Mouse (Mus musculus) midbrain, embryonic 15.5 days (tissue): Measurements from ENCODE around the gene Hrk. TPM values are rescaled to one million over a fixed set of nuclear protein-coding genes. Genes with fewer than 3 reads are reported as not detected.

ENCODE experiments used
- ATAC-seq: fragments of 200-750 bp; cut with Nextera tagmentation; replicated peaks from 2 replicates; pipeline ENCODE4 v1.8.0; 2017; ENCODE audit warnings: moderate TSS enrichment
- H3K27ac ChIP-seq: fragments of 300-500 bp; sonication (generic); 2 replicates; pipeline ENCODE4 v1.5.1; 2015; ENCODE audit warnings: mild to moderate bottlenecking, inconsistent platforms
- H3K27me3 ChIP-seq: fragments of 300-500 bp; sonication (generic); replicated peaks from 2 replicates; pipeline ENCODE4 v1.6.1; 2015; ENCODE audit warnings: inconsistent platforms
- H3K36me3 ChIP-seq: fragments of 300-500 bp; sonication (generic); replicated peaks from 2 replicates; pipeline ENCODE4 v1.6.1; 2015; ENCODE audit warnings: inconsistent platforms
- H3K4me1 ChIP-seq: fragments of 300-500 bp; sonication (generic); 2 replicates; pipeline ENCODE4 v1.6.1; 2015; ENCODE audit warnings: inconsistent platforms
- H3K4me2 ChIP-seq: fragments of 300-500 bp; sonication (generic); 2 replicates; pipeline ENCODE4 v1.6.1; 2015; ENCODE audit warnings: inconsistent platforms, mild to moderate bottlenecking, moderate library complexity
- H3K4me3 ChIP-seq: fragments of 300-500 bp; sonication (generic); 2 replicates; pipeline ENCODE4 v1.5.1; 2015; ENCODE audit warnings: mild to moderate bottlenecking, inconsistent platforms
- H3K9ac ChIP-seq: fragments of 300-500 bp; sonication (generic); 2 replicates; pipeline ENCODE4 v1.6.1; 2015; ENCODE audit warnings: mild to moderate bottlenecking, inconsistent platforms
- H3K9me3 ChIP-seq: fragments of 300-500 bp; sonication (generic); 2 replicates; pipeline ENCODE4 v1.6.1; 2016; ENCODE audit warnings: inconsistent platforms
- WGBS: fragments of 180-500 bp; shearing (Covaris S2); methylation state at CpG from one replicate; pipeline ENCODE4 v1.1.7; 2015; ENCODE audit warnings: mixed read lengths; 5-methylcytosine and 5-hydroxymethylcytosine counted together
- polyA plus RNA-seq: library from polyadenylated mRNA; unstranded; fragments of >200 nt; fragmentation: Nextera tagmentation; extraction: Ambion mirVana; gene quantifications from 2 replicates; pipeline ENCODE4 v1.2.1, GENCODE M21; 2015

Gene Hrk
- polyA plus RNA-seq, 1 experiment from 2014 or later, result 3.9 TPM

DNA sequence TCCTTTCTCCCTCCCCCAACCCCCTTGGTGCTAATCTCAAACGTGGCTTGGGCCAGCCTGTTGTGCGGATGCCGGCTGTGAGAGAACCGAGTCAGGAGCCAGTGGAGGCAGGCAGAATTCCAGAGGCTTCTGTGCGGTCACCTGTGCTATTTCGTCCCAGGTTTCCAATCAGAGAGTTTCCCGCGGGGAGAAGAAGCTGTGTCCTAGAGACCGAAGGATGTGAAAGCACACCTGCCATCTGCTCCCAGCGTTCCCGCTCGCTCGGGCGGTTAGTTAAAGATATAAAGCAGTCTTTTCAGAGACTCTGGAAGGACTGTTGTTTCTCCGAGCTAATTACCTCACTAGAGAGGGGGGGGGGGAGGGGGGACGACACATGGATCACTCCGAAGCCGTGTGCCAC is 27.8 kb downstream of the Hrk start:
- Histone ChIP-seq H3K27me3 (no peaks in the 10 kb centered on the region; the same call in 1 of the 2 replicates), H3K4me1 (peaks cover 26% of the 10 kb centered on the region), H3K9ac (no peak overlapping the region), H3K27ac (0 out of 2 replicates have a peak overlapping the region, but pooled peaks have one; percentile 12), H3K9me3 (no peaks in the 10 kb centered on the region), H3K4me3 (no peak overlapping the region), H3K4me2 (no peak overlapping the region), H3K36me3 (no peaks in the 10 kb centered on the region)
- no peak for ATAC-seq
- 10% methylated on average over 18 of the region's 18 CpGs for WGBS

- no peak overlapping the region for H3K27ac ChIP-seq
- ATAC-seq, result no peak
Measured at GRCm38 (mm10) chr5:118197421-118197820, 33.0 kb downstream of the Hrk start.

DNA sequence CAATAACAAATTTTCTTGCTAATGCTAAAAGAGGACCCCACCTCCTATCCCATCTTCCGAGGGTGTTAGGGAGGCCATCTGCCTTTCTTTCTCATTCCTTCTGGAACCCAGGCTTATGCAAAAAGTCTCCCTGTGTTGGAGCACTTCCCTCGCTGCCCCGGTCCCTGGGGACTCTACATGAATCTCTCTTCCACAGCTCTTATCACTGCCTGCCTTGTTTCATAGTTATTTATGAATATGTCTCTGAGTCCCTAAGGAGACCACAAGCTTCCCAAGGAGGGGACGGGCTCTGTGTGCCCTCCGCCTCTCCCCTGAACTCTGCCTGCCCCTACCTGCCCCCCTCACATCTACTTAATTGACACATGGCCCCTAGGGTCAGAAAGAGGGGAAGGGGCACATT is 35.2 kb downstream of the Hrk start:
- H3K27ac ChIP-seq, result no peak overlapping the region
- H3K4me1 ChIP-seq, result no peaks in the 10 kb centered on the region
- H3K27me3 ChIP-seq, result no peaks in the 10 kb centered on the region
- H3K4me2 ChIP-seq, result no peak overlapping the region
- WGBS, result 72% methylated on average over 5 of the region's 5 CpGs
- no peaks in the 10 kb centered on the region for H3K9me3 ChIP-seq
- no peak overlapping the region for H3K4me3 ChIP-seq
- ATAC-seq, result no peak
- no peak overlapping the region for H3K9ac ChIP-seq
- H3K36me3 ChIP-seq, result peaks cover 5% of the 10 kb centered on the region; the same call in 1 of the 2 replicates

More at GRCm38 (mm10) chr5:118197421-118197820, 33.0 kb downstream of the Hrk start:
- Histone ChIP-seq H3K36me3 (peaks cover 5% of the 10 kb centered on the region; the same call in 1 of the 2 replicates), H3K9ac (no peak overlapping the region), H3K4me1 (peaks cover 6% of the 10 kb centered on the region), H3K4me3 (no peak overlapping the region), H3K27me3 (no peaks in the 10 kb centered on the region), H3K9me3 (no peaks in the 10 kb centered on the region), H3K4me2 (no peak overlapping the region)
- 75% methylated on average over 13 of the region's 13 CpGs for WGBS

DNA sequence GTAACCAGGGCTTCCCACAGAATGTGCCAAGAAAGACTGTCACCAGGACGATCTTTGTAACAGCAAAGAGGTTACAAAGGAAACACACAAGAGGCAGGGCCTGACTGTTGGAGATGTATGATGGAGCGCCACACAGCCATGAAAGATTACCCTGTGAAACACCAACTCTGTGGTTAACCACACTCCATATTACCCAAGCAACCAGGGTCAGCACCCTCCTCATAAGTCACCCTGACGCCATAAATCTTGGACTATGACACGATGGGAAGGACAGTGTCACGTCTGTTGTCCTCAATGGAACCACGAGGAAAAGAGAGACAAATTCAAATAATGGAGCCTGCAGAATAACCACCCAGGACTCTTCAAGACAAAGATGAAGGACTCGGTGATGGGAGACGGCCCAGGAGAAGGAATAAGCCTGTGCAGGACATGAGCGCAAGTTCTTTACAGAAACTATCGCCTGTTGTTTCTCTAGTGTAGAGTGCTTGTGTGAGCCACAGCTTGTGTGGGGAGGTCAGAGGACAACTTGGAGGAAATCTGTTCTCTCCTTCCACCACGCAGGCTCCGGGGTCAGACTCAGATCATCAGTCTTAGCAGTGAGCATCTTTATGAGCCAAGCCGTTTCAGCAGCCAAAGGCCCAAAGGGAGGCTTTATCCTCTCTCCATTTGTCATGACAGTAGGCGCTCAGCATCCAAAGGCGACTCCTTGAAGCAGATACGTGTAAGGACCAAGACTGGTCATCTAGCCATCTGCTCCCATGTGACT is 40.4 kb downstream of the Hrk start:
- H3K36me3 ChIP-seq, result peaks cover 5% of the 10 kb centered on the region; the same call in 1 of the 2 replicates
- no peak overlapping the region for H3K4me2 ChIP-seq
- H3K27me3 ChIP-seq, result no peaks in the 10 kb centered on the region
- 88% methylated on average over 16 of the region's 16 CpGs for WGBS
- H3K9ac ChIP-seq, result no peak overlapping the region
- no peaks in the 10 kb centered on the region for H3K4me1 ChIP-seq
- no peak for ATAC-seq
- H3K27ac ChIP-seq, result no peak overlapping the region
- no peak overlapping the region for H3K4me3 ChIP-seq
- H3K9me3 ChIP-seq, result no peaks in the 10 kb centered on the region

DNA sequence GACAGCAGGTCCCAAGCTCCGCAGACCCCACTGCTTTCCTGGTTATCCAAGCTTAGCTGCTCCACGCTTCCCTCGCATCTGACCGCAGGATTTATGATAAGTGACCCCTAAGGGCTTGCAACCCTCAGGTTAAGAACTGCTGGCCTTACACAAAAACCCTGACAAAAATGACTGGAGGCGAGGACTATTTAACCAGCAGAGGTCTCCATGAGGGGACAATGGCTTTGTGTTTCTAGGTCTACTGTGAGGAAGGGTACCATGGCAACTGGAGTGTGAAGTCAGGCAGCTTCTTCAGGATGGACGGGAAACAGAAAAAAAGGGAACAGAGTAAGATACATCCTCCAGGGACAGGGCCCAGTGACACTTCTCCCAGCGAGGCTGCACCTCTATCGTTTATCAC is 41.4 kb downstream of the Hrk start:
- H3K27ac ChIP-seq, result no peak overlapping the region

DNA sequence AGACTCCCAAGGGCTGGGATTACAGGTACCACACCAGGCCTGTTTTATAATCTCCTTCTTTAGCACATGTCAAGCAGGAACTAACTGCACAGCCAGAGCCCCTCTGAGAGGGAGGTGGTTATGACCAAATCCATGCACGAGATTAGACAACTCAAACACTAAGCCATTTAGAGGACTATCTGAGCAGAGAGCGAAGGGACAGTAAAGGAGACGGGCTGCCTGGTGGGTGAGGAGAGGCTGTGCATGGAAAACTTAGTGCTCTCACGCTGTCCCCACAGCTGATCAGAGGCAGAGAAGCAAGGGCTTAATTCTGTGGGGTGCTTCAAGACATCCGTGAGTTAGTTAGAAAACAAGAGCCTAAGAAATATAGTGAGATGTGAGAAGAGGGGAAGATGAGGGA is 49.6 kb downstream of the Hrk start:
- Histone ChIP-seq H3K4me1 (peaks cover 17% of the 10 kb centered on the region), H3K36me3 (peaks cover 16% of the 10 kb centered on the region; the same call in 1 of the 2 replicates), H3K27ac (peak overlapping the region; percentile 60), H3K4me3 (peak overlapping the region; percentile 35), H3K9ac (peak overlapping the region; percentile 37), H3K27me3 (no peaks in the 10 kb centered on the region), H3K4me2 (peak overlapping the region; percentile 56), H3K9me3 (no peaks in the 10 kb centered on the region)
- peak; percentile 28; the same call in 1 of the 2 replicates for ATAC-seq
- 6% methylated on average over 5 of the region's 5 CpGs for WGBS

More for the DNA sequence above, 41.4 kb downstream of the Hrk start:
- Histone ChIP-seq H3K27me3 (no peaks in the 10 kb centered on the region), H3K4me1 (no peaks in the 10 kb centered on the region), H3K4me2 (no peak overlapping the region), H3K36me3 (peaks cover 5% of the 10 kb centered on the region; the same call in 1 of the 2 replicates), H3K4me3 (no peak overlapping the region), H3K9me3 (no peaks in the 10 kb centered on the region), H3K9ac (no peak overlapping the region)
- no peak for ATAC-seq
- 47% methylated on average over 8 of the region's 8 CpGs for WGBS

DNA sequence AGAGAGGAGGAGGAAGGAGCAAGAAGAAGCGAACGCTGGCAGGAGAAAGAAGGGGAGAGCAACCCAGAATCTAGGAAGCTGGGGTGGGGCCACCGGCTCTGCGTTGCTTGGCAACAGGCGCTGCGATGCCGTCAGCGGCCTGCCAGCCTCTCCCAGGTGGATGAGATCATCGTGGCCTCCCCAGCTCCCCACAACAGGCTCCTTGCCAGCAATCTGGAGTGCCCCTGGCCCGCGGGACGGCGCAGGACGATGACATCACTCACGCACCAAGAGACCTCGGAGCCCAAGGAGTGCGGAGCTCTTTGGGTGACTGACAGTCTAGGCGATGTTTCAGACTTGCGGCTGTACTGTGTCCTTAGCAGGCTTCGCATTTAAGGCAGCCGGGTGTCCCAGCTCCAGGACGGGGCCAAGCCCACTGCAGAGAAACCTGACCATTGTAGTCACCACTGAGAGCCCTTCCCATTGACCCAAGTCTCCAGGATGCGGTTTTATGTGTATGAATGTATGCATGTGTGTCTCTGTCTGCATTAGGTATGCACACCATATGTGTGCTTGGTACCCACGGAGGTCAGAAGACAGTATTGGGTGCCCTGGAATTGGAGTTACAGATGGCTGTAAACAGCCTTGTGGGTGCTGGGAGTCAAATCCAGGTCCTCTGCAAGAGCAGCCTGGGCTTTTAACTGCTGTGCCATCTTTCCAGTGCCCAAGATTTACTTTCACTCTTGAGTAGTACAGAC is 50.1 kb downstream of the Hrk start:
- peaks cover 17% of the 10 kb centered on the region; the same call in 1 of the 2 replicates for H3K36me3 ChIP-seq
- peak overlapping the region; percentile 60 for H3K27ac ChIP-seq
- H3K4me2 ChIP-seq, result peak overlapping the region; percentile 56
- H3K9ac ChIP-seq, result peak overlapping the region; percentile 37
- 5% methylated on average over 24 of the region's 24 CpGs for WGBS
- H3K9me3 ChIP-seq, result no peaks in the 10 kb centered on the region
- ATAC-seq, result peak; percentile 86
- H3K4me1 ChIP-seq, result peaks cover 17% of the 10 kb centered on the region
- H3K27me3 ChIP-seq, result no peaks in the 10 kb centered on the region
- H3K4me3 ChIP-seq, result peak overlapping the region; percentile 35

- no peaks in the 10 kb centered on the region for H3K9me3 ChIP-seq
- no peak overlapping the region for H3K9ac ChIP-seq
- peaks cover 28% of the 10 kb centered on the region for H3K36me3 ChIP-seq
- no peaks in the 10 kb centered on the region for H3K27me3 ChIP-seq
- 79% methylated on average over 6 of the region's 6 CpGs for WGBS
- ATAC-seq, result no peak
- no peak overlapping the region for H3K27ac ChIP-seq
- peaks cover 17% of the 10 kb centered on the region for H3K4me1 ChIP-seq
- no peak overlapping the region for H3K4me2 ChIP-seq
- H3K4me3 ChIP-seq, result no peak overlapping the region
Measured at GRCm38 (mm10) chr5:118217410-118217809, 53.0 kb downstream of the Hrk start.

- H3K4me2 ChIP-seq, result no peak overlapping the region
- H3K27ac ChIP-seq, result no peak overlapping the region
- H3K9me3 ChIP-seq, result no peaks in the 10 kb centered on the region
- no peaks in the 10 kb centered on the region for H3K4me1 ChIP-seq
- ATAC-seq, result no peak
- peaks cover 31% of the 10 kb centered on the region for H3K36me3 ChIP-seq
- no peak overlapping the region for H3K9ac ChIP-seq
- no peaks in the 10 kb centered on the region for H3K27me3 ChIP-seq
- no peak overlapping the region for H3K4me3 ChIP-seq
- WGBS, result 72% methylated on average over 9 of the region's 9 CpGs
Measured at GRCm38 (mm10) chr5:118223142-118223757, 58.8 kb downstream of the Hrk start.

- H3K4me1 ChIP-seq, result no peaks in the 10 kb centered on the region
- no peak overlapping the region for H3K4me2 ChIP-seq
- no peak overlapping the region for H3K9ac ChIP-seq
- no peaks in the 10 kb centered on the region for H3K27me3 ChIP-seq
- no peak for ATAC-seq
- H3K27ac ChIP-seq, result no peak overlapping the region
- peaks cover 38% of the 10 kb centered on the region; the same call in 1 of the 2 replicates for H3K36me3 ChIP-seq
- no peaks in the 10 kb centered on the region for H3K9me3 ChIP-seq
- H3K4me3 ChIP-seq, result no peak overlapping the region
- 96% methylated on average over 13 of the region's 13 CpGs for WGBS
Measured at GRCm38 (mm10) chr5:118230071-118230611, 65.7 kb downstream of the Hrk start.

GRCm38 (mm10) chr5:118236891-118237290 is 72.4 kb downstream of the Hrk start:
- H3K9me3 ChIP-seq, result no peaks in the 10 kb centered on the region
- H3K4me2 ChIP-seq, result no peak overlapping the region
- no peak overlapping the region for H3K9ac ChIP-seq
- H3K36me3 ChIP-seq, result peaks cover 25% of the 10 kb centered on the region; the same call in 1 of the 2 replicates
- ATAC-seq, result no peak
- H3K27ac ChIP-seq, result no peak overlapping the region
- WGBS, result 82% methylated on average over 12 of the region's 12 CpGs
- no peak overlapping the region for H3K4me3 ChIP-seq
- no peaks in the 10 kb centered on the region for H3K4me1 ChIP-seq
- no peaks in the 10 kb centered on the region for H3K27me3 ChIP-seq
